Mouse (Mus musculus): ENCODE data around the gene Lyzl4. TPM values are rescaled to one million over a fixed set of nuclear protein-coding genes. Genes with fewer than 3 reads are reported as not detected.
A peak's percentile ranks its signal among the peaks of the same experiment; 100 is the strongest.

Lyzl4 gene
- polyA plus RNA-seq, 1 experiment from 2014 or later: not detected

GRCm38 (mm10) chr9:121592948-121593550, 48.8 kb downstream of the Lyzl4 start:
- DNase-seq (ENCODE audit: extremely low spot score, low spot score): no peak
- Histone ChIP-seq H3K27me3 (ENCODE audit: poor library complexity, severe bottlenecking) (no peaks in the 10 kb centered on the region), H3K36me3 (replicated peaks) (no peaks in the 10 kb centered on the region), H3K27ac (no peak overlapping the region), H3K9me3 (peaks cover 8% of the 10 kb centered on the region; the same call in 1 of the 2 replicates), H3K4me3 (no peak overlapping the region), H3K4me1 (peaks cover 13% of the 10 kb centered on the region; the same call in 1 of the 2 replicates)
- 86% methylated on average over 13 of the region's 13 CpGs for WGBS

DNA sequence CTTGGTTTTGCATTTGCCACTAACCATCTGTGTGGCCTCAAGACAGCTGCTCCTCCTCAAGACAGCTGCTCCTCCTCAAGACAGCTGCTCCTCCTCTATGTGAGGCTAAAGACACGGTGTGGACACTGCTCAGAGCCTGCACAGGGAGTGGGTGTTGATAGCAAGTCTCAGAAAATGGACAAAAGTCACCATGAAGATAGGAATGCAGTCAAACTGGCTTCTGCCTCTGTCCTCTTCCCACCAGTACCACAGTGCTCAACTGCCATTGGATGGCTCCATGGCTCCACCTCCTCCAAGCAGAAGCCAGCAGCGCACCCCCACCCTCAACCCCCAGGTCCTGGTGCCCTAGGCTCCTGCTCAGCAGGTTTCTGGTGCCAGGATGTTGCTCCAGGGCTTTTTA, 52.4 kb downstream of the Lyzl4 start:
- no peak overlapping the region for H3K27ac ChIP-seq
- peaks cover 13% of the 10 kb centered on the region; the same call in 1 of the 2 replicates for H3K4me1 ChIP-seq
- 66% methylated on average over 2 of the region's 2 CpGs for WGBS
- H3K36me3 ChIP-seq (replicated peaks): no peaks in the 10 kb centered on the region
- peaks cover 8% of the 10 kb centered on the region; the same call in 1 of the 2 replicates for H3K9me3 ChIP-seq
- H3K27me3 ChIP-seq (ENCODE audit: poor library complexity, severe bottlenecking): no peaks in the 10 kb centered on the region
- no peak for DNase-seq (ENCODE audit: extremely low spot score, low spot score)
- no peak overlapping the region for H3K4me3 ChIP-seq

DNA sequence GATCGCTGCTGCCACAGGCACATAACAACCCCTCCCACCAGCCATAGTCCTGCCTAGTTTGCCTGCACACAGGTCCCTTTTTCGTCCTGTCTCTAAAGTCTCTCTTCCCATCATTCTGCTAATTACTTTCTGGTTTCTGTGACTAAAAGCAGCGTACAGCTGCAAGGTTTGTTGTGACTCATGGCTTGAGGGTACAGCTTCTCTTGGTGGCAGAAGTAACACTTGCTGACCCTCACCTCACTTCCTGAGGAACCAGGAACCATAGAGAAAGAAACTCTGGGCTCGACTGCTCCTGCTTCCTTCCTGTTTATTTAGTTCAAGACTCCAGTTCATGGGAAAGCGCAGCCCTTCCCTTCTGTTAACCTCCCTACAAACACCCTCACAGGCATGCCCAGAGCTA, 67.5 kb downstream of the Lyzl4 start:
- 80% methylated on average over 5 of the region's 5 CpGs for WGBS
- peaks cover 6% of the 10 kb centered on the region; the same call in 1 of the 2 replicates for H3K4me1 ChIP-seq
- H3K36me3 ChIP-seq (replicated peaks): no peaks in the 10 kb centered on the region
- 0 out of 2 replicates have a peak, but pooled peaks cover 2% of the 10 kb centered on the region for H3K27me3 ChIP-seq (ENCODE audit: poor library complexity, severe bottlenecking)
- DNase-seq (ENCODE audit: extremely low spot score, low spot score): no peak
- no peaks in the 10 kb centered on the region; the same call in 1 of the 2 replicates for H3K9me3 ChIP-seq
- H3K27ac ChIP-seq: no peak overlapping the region
- H3K4me3 ChIP-seq: no peak overlapping the region

DNA sequence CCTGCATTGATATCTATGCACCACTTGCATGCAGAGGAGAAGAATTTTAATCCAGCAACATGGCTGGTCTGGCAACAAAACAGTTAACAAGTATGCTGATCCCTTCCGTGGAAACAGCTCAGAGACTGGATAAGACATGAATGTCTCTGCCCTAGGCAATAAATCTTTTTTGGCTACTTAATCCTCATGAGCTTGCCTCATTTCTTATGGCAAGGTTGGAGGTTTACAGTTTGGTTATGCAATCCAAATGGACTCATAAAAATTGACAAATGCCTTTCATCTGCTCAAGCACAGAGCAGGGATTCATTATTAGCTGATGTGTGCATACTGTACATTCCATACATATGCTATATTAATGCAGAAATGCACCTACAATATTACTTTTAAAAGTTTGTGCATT, 73.4 kb downstream of the Lyzl4 start:
- no peaks in the 10 kb centered on the region for H3K36me3 ChIP-seq (replicated peaks)
- no peaks in the 10 kb centered on the region; the same call in 1 of the 2 replicates for H3K9me3 ChIP-seq
- WGBS: 32% methylated on average over 1 of the region's 1 CpGs
- no peak overlapping the region for H3K4me3 ChIP-seq
- H3K27ac ChIP-seq: no peak overlapping the region
- no peak for DNase-seq (ENCODE audit: extremely low spot score, low spot score)
- no peaks in the 10 kb centered on the region for H3K27me3 ChIP-seq (ENCODE audit: poor library complexity, severe bottlenecking)
- peaks cover 7% of the 10 kb centered on the region; the same call in 1 of the 2 replicates for H3K4me1 ChIP-seq

- Histone ChIP-seq H3K4me1 (0 out of 2 replicates have a peak, but pooled peaks cover 4% of the 10 kb centered on the region), H3K4me3 (no peak overlapping the region), H3K9me3 (no peaks in the 10 kb centered on the region; the same call in 1 of the 2 replicates), H3K36me3 (replicated peaks) (no peaks in the 10 kb centered on the region), H3K27me3 (ENCODE audit: poor library complexity, severe bottlenecking) (no peaks in the 10 kb centered on the region), H3K27ac (no peak overlapping the region)
- no peak for DNase-seq (ENCODE audit: extremely low spot score, low spot score)
- WGBS: 88% methylated on average over 7 of the region's 7 CpGs
Measured at GRCm38 (mm10) chr9:121566387-121566786, 75.5 kb downstream of the Lyzl4 start.

GRCm38 (mm10) chr9:121563276-121563675, 78.6 kb downstream of the Lyzl4 start:
- Histone ChIP-seq H3K4me3 (no peak overlapping the region), H3K36me3 (replicated peaks) (no peaks in the 10 kb centered on the region), H3K9me3 (no peaks in the 10 kb centered on the region), H3K27me3 (ENCODE audit: poor library complexity, severe bottlenecking) (no peaks in the 10 kb centered on the region), H3K27ac (no peak overlapping the region), H3K4me1 (peaks cover 13% of the 10 kb centered on the region)
- DNase-seq (ENCODE audit: extremely low spot score, low spot score): no peak
- 89% methylated on average over 7 of the region's 7 CpGs for WGBS

GRCm38 (mm10) chr9:121560515-121560914, 81.4 kb downstream of the Lyzl4 start:
- H3K4me1 ChIP-seq: peaks cover 23% of the 10 kb centered on the region
- DNase-seq (ENCODE audit: extremely low spot score, low spot score): no peak
- H3K27ac ChIP-seq: no peak overlapping the region
- H3K36me3 ChIP-seq (replicated peaks): no peaks in the 10 kb centered on the region
- WGBS: 71% methylated on average over 7 of the region's 7 CpGs
- no peaks in the 10 kb centered on the region for H3K9me3 ChIP-seq
- no peaks in the 10 kb centered on the region; the same call in 1 of the 2 replicates for H3K27me3 ChIP-seq (ENCODE audit: poor library complexity, severe bottlenecking)
- no peak overlapping the region for H3K4me3 ChIP-seq

DNA sequence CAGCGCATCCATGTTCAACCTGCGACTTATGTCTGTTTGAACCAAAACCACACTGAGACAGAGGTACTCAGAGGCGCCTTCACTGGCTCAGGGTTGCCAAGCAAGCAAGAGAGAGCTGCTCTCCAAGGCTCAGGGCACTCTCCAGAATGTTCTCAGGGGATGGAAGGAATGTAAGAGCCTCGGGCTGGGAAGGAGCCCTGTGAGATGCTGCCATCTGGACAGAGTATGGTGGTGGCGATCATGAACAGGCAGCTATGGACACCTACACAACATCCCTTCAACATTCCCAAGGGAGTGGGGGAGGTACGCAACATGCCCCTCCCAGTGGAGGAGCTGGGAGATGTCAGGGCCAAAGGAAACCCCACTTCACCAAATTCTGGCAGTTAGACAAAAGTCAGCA, 83.7 kb downstream of the Lyzl4 start:
- WGBS: 86% methylated on average over 6 of the region's 6 CpGs
- Histone ChIP-seq H3K9me3 (no peaks in the 10 kb centered on the region), H3K27me3 (ENCODE audit: poor library complexity, severe bottlenecking) (no peaks in the 10 kb centered on the region; the same call in 1 of the 2 replicates), H3K4me1 (peaks cover 43% of the 10 kb centered on the region), H3K36me3 (replicated peaks) (no peaks in the 10 kb centered on the region), H3K27ac (no peak overlapping the region), H3K4me3 (no peak overlapping the region)
- no peak for DNase-seq (ENCODE audit: extremely low spot score, low spot score)

DNA sequence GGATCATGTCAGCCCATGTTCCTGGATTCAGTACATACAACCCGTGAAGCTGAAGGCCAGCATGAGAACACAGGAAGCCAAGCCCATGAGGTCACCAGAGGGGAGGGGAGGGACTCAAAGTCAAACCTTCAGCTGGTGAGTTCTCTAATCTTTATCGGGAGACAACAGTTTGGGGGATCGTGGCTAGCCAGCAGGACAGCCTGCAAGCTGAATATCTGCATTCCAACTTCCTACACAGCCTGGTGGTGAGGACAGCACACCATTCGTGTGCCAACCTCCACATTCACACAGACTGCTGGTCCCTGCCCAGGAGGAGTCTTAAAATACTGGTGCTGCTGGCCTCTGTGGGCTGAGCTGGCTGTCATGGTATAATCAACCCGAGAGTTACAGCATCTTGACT, 85.0 kb downstream of the Lyzl4 start:
- Histone ChIP-seq H3K36me3 (replicated peaks) (no peaks in the 10 kb centered on the region), H3K27me3 (ENCODE audit: poor library complexity, severe bottlenecking) (no peaks in the 10 kb centered on the region; the same call in 1 of the 2 replicates), H3K4me3 (no peak overlapping the region), H3K9me3 (no peaks in the 10 kb centered on the region), H3K27ac (no peak overlapping the region), H3K4me1 (peaks cover 43% of the 10 kb centered on the region)
- no peak for DNase-seq (ENCODE audit: extremely low spot score, low spot score)
- WGBS: 76% methylated on average over 5 of the region's 5 CpGs

- Histone ChIP-seq H3K27ac (peak overlapping the region; percentile 58; the same call in 1 of the 2 replicates), H3K27me3 (ENCODE audit: poor library complexity, severe bottlenecking) (no peaks in the 10 kb centered on the region; the same call in 1 of the 2 replicates), H3K9me3 (no peaks in the 10 kb centered on the region), H3K4me3 (no peak overlapping the region), H3K4me1 (peaks cover 42% of the 10 kb centered on the region), H3K36me3 (replicated peaks) (no peaks in the 10 kb centered on the region)
- DNase-seq (ENCODE audit: extremely low spot score, low spot score): peak; percentile 43
- 63% methylated on average over 9 of the region's 9 CpGs for WGBS
Measured at GRCm38 (mm10) chr9:121555395-121556000, 86.4 kb downstream of the Lyzl4 start.

GRCm38 (mm10) chr9:121553643-121554042, 88.3 kb downstream of the Lyzl4 start:
- WGBS: 82% methylated on average over 4 of the region's 4 CpGs
- Histone ChIP-seq H3K4me3 (no peak overlapping the region), H3K27me3 (ENCODE audit: poor library complexity, severe bottlenecking) (no peaks in the 10 kb centered on the region; the same call in 1 of the 2 replicates), H3K36me3 (replicated peaks) (no peaks in the 10 kb centered on the region), H3K9me3 (no peaks in the 10 kb centered on the region), H3K4me1 (peaks cover 44% of the 10 kb centered on the region), H3K27ac (no peak overlapping the region)
- no peak for DNase-seq (ENCODE audit: extremely low spot score, low spot score)

DNA sequence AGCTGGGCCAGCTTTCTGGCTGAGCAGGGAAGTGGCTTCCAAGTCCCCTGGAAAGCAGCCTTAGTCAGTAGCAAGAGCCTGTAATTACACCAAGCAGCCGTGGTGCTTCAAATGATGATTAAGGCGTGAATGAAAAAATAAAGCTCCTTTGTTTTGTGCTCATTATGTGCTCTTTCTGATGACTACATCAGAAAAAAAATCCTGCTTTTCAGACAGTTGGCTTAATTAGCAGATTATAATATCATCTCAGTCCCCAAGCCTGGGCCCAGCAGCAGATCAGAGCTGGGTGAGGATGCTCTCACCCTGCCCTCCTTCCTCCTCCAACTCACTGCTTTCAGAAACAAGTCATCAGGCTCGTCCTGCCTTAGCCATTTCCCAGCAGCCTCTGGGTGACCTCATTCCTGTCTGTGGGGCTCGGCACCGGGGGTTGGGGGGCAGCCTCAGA, 91.5 kb downstream of the Lyzl4 start:
- no peaks in the 10 kb centered on the region for H3K27me3 ChIP-seq (ENCODE audit: poor library complexity, severe bottlenecking)
- H3K9me3 ChIP-seq: no peaks in the 10 kb centered on the region
- DNase-seq (ENCODE audit: extremely low spot score, low spot score): no peak
- H3K27ac ChIP-seq: peak overlapping the region; percentile 13; the same call in 1 of the 2 replicates
- H3K4me1 ChIP-seq: peaks cover 32% of the 10 kb centered on the region
- no peak overlapping the region for H3K4me3 ChIP-seq
- WGBS: 57% methylated on average over 5 of the region's 5 CpGs
- no peaks in the 10 kb centered on the region for H3K36me3 ChIP-seq (replicated peaks)

DNA sequence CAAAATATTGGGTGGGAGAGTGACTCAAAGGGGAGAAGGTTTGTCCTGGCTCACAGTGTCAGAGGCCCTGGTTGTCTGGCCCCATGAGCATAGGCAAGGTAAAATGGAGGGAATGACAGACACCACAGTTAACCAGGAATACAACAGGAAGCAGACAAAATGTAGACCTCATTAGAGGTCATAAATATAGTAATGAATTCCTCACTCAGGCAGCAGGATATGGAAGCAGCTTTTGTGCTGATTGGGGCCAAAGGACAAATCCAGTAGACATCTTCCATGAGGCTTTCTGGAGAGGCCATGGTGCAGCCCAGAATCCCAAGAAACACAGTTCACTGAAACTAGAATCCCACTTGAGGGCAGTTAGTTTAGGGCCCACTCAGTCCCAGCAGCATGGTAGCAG, 92.5 kb downstream of the Lyzl4 start:
- no peak overlapping the region for H3K4me3 ChIP-seq
- peaks cover 23% of the 10 kb centered on the region for H3K4me1 ChIP-seq
- H3K36me3 ChIP-seq (replicated peaks): no peaks in the 10 kb centered on the region
- no peaks in the 10 kb centered on the region for H3K9me3 ChIP-seq
- H3K27ac ChIP-seq: no peak overlapping the region
- DNase-seq (ENCODE audit: extremely low spot score, low spot score): no peak
- no peaks in the 10 kb centered on the region for H3K27me3 ChIP-seq (ENCODE audit: poor library complexity, severe bottlenecking)
